Mouse (Mus musculus) gastrocnemius, postnatal 25 days (tissue): Measurements from ENCODE around the gene Rcor3. TPM values are rescaled to one million over a fixed set of nuclear protein-coding genes. Genes with fewer than 3 reads are reported as not detected.

Experiments used
- DNase-seq: peaks from one replicate; pipeline ENCODE4 v3.0.0; 2022
- total RNA-seq, 2 experiments: library from RNA; stranded (reverse); gene quantifications; 1 replicate in 1 of 2; 2 replicates in 1 of 2; pipeline ENCODE4 v1.2.3; 2021

Rcor3 gene
- total RNA-seq, 2 experiments from 2014 or later, result 22.8 to 23.1 TPM

- DNase-seq, result no peak
Measured at GRCm38 (mm10) chr1:192094451-192095170, 43.3 kb downstream of the Rcor3 start.

GRCm38 (mm10) chr1:192092879-192093660, 44.8 kb downstream of the Rcor3 start:
- DNase-seq, result peak; percentile 73

GRCm38 (mm10) chr1:192091806-192092772, 45.8 kb downstream of the Rcor3 start, which contains the start of gene Traf5:
TSS of gene Traf5 (minus strand) at chr1:192092559.
- DNase-seq, result peak; percentile 97

GRCm38 (mm10) chr1:192090689-192091567, 46.9 kb downstream of the Rcor3 start:
- DNase-seq, result no peak

- DNase-seq, result no peak
Measured at GRCm38 (mm10) chr1:192090281-192090680, 47.6 kb downstream of the Rcor3 start.

- DNase-seq, result no peak
Measured at GRCm38 (mm10) chr1:192089208-192090166, 48.4 kb downstream of the Rcor3 start.

- DNase-seq, result peak; percentile 37
Measured at GRCm38 (mm10) chr1:192088011-192088410, 49.9 kb downstream of the Rcor3 start.

GRCm38 (mm10) chr1:192087098-192087497, 50.8 kb downstream of the Rcor3 start:
- no peak for DNase-seq

GRCm38 (mm10) chr1:192086279-192087037, 51.4 kb downstream of the Rcor3 start:
- DNase-seq, result no peak

- no peak for DNase-seq
Measured at GRCm38 (mm10) chr1:192085218-192085617, 52.6 kb downstream of the Rcor3 start.

- no peak for DNase-seq
Measured at GRCm38 (mm10) chr1:192082646-192083045, 55.2 kb downstream of the Rcor3 start.

- no peak for DNase-seq
Measured at GRCm38 (mm10) chr1:192081129-192081528, 56.7 kb downstream of the Rcor3 start.

- DNase-seq, result no peak
Measured at GRCm38 (mm10) chr1:192079121-192079520, 58.7 kb downstream of the Rcor3 start.

GRCm38 (mm10) chr1:192078406-192078805, 59.5 kb downstream of the Rcor3 start:
- peak; percentile 62 for DNase-seq

GRCm38 (mm10) chr1:192076796-192077535, 60.9 kb downstream of the Rcor3 start:
- DNase-seq, result peak; percentile 31

- no peak for DNase-seq
Measured at GRCm38 (mm10) chr1:192076101-192076500, 61.8 kb downstream of the Rcor3 start.

- DNase-seq, result no peak
Measured at GRCm38 (mm10) chr1:192074824-192075223, 63.0 kb downstream of the Rcor3 start.

- peak; percentile 38 for DNase-seq
Measured at GRCm38 (mm10) chr1:192072426-192072825, 65.4 kb downstream of the Rcor3 start.
